8 mouse cellular contexts compared by ENCODE assay signal in genomic region chr4:56492537-56493221, GRCm38 (mm10).
A peak's percentile ranks its signal among the peaks of the same experiment; 100 is the strongest.
DNase-seq lines count a peak whose midpoint lies in the region; ATAC-seq and TF ChIP-seq lines count a peak whose summit lies in the region.

No protein-coding gene starts in this region.

- peak; percentile 33 to 81; a peak in 3 of 4 replicates for TF ChIP-seq CTCF in CH12.LX (conservative IDR thresholded peaks at IDR 0.05 in 1 of 2, IDR thresholded peaks at IDR 0.05 in 1 of 2; ENCODE audit: low read depth in 2 of 2, low read length in 2 of 2)
- peak; percentile 78; the same call in 1 of the 2 replicates for TF ChIP-seq CTCF in brain, embryonic 14.5 days (IDR thresholded peaks at IDR 0.05; ENCODE audit: borderline replicate concordance, extremely low read depth, insufficient read depth, insufficient read length)
- peak; percentile 86 for TF ChIP-seq CTCF in heart, postnatal 0 days (IDR thresholded peaks at IDR 0.05; ENCODE audit: low read depth)
- peak; percentile 52 for TF ChIP-seq CTCF in liver, embryonic 14.5 days (IDR thresholded peaks at IDR 0.05; ENCODE audit: low read depth)

- dilution Hi-C loops in CH12.LX (cut with MboI; ENCODE audit: extremely low pct_ligation_motif_present, extremely low pct_unique_long_range_greater_than_20kb, low sequenced_read_pairs), result no loop called here

- TF ChIP-seq EP300 in CH12.LX (IDR thresholded peaks at IDR 0.05; ENCODE audit: low read length), result no peak
- no peak for TF ChIP-seq EP300 in heart, postnatal 0 days (IDR thresholded peaks at IDR 0.05; ENCODE audit: low read depth)
- TF ChIP-seq EP300 in liver, embryonic 14.5 days (IDR thresholded peaks at IDR 0.05; ENCODE audit: low read depth), result no peak

- H3K27me3 ChIP-seq in CH12.LX (replicated peaks), result no peaks in the 10 kb centered on the region
- no peaks in the 10 kb centered on the region for H3K27me3 ChIP-seq in forebrain, embryonic 11.5 days (ENCODE audit: control insufficient read depth, insufficient read depth, low read length)
- H3K27me3 ChIP-seq in heart, postnatal 0 days (ENCODE audit: control insufficient read depth, insufficient read depth, low read length), result 0 out of 2 replicates have a peak, but pooled peaks cover 5% of the 10 kb centered on the region
- no peaks in the 10 kb centered on the region for H3K27me3 ChIP-seq in liver, embryonic 14.5 days (ENCODE audit: control insufficient read depth, insufficient read depth, low read length)

- no peaks in the 10 kb centered on the region for H3K9me3 ChIP-seq in CH12.LX (replicated peaks; ENCODE audit: low read length)
- no peaks in the 10 kb centered on the region for H3K9me3 ChIP-seq in forebrain, embryonic 11.5 days (ENCODE audit: control insufficient read depth, low read length)
- no peaks in the 10 kb centered on the region for H3K9me3 ChIP-seq in heart, postnatal 0 days (replicated peaks; ENCODE audit: control insufficient read depth, low read length)
- H3K9me3 ChIP-seq in liver, embryonic 14.5 days (ENCODE audit: control insufficient read depth, low read length), result no peaks in the 10 kb centered on the region

- H3K4me1 ChIP-seq in CH12.LX (ENCODE audit: control insufficient read depth in 1 of 2, insufficient read depth in 2 of 2), result 0 out of 4 replicates have a peak, but pooled peaks cover 0 to 4% of the 10 kb centered on the region in 2 experiments
- H3K4me1 ChIP-seq in forebrain, embryonic 11.5 days (replicated peaks; ENCODE audit: control insufficient read depth, insufficient read depth, low read length), result no peaks in the 10 kb centered on the region
- no peaks in the 10 kb centered on the region for H3K4me1 ChIP-seq in heart, postnatal 0 days (ENCODE audit: control insufficient read depth, insufficient read depth)
- H3K4me1 ChIP-seq in liver, embryonic 14.5 days (replicated peaks; ENCODE audit: control insufficient read depth in 2 of 2, insufficient read depth in 2 of 2, low read length in 1 of 2), result no peaks in the 10 kb centered on the region

- H3K9ac ChIP-seq in CH12.LX (ENCODE audit: insufficient read depth, low read depth), result no peak overlapping the region
- no peak overlapping the region for H3K9ac ChIP-seq in forebrain, embryonic 11.5 days (ENCODE audit: low read length)
- no peak overlapping the region for H3K9ac ChIP-seq in heart, postnatal 0 days (replicated peaks; ENCODE audit: low read depth, low read length)
- no peak overlapping the region for H3K9ac ChIP-seq in liver, embryonic 14.5 days (replicated peaks)

- peak; percentile 64 for DNase-seq in CH12.LX (ENCODE audit: extremely low read depth)
- peak; percentile 93 for DNase-seq in brain, embryonic 14.5 days (ENCODE audit: low read depth)
- DNase-seq in forebrain, embryonic 11.5 days (ENCODE audit: low spot score), result peak; percentile 69
- DNase-seq in heart, postnatal 0 days (ENCODE audit: low spot score), result peak; percentile 86
- peak; percentile 59 for DNase-seq in kidney, postnatal 10 days
- peak in 1 of 3 experiments; percentile 1 for DNase-seq in liver, embryonic 14.5 days (ENCODE audit: low read depth in 3 of 3, low spot score in 3 of 3)
- DNase-seq in ovary, adult 18-20 months (ENCODE audit: low spot score), result peak; percentile 12
- peak; percentile 37 for DNase-seq in urinary bladder, postnatal 25 days (ENCODE audit: low spot score)

- ATAC-seq in forebrain, embryonic 11.5 days (replicated peaks; ENCODE audit: low FRiP score), result peak; percentile 71
- ATAC-seq in heart, postnatal 0 days (ENCODE audit: insufficient read depth, low read depth), result peak; percentile 67; the same call in 1 of the 2 replicates
- no peak for ATAC-seq in liver, embryonic 14.5 days (ENCODE audit: insufficient read depth)

- no peaks in the 10 kb centered on the region for H3K79me2 ChIP-seq in CH12.LX (replicated peaks; ENCODE audit: control insufficient read depth, extremely low read depth, insufficient read depth, poor library complexity, severe bottlenecking)

- peak; percentile 90 for TF ChIP-seq RAD21 in CH12.LX (IDR thresholded peaks at IDR 0.05; ENCODE audit: low read depth, low read length)

- H3K27ac ChIP-seq in CH12.LX (ENCODE audit: insufficient read depth, low read depth), result no peak overlapping the region
- H3K27ac ChIP-seq in forebrain, embryonic 11.5 days (ENCODE audit: low read depth, low read length), result no peak overlapping the region
- no peak overlapping the region for H3K27ac ChIP-seq in heart, postnatal 0 days (ENCODE audit: low read depth)
- no peak overlapping the region for H3K27ac ChIP-seq in liver, embryonic 14.5 days

- 56% methylated on average over 16 of the region's 16 CpGs for WGBS in forebrain, embryonic 11.5 days
- 33% methylated on average over 16 of the region's 16 CpGs for WGBS in heart, postnatal 0 days
- WGBS in liver, embryonic 14.5 days (ENCODE audit: insufficient replicate concordance), result 46% methylated on average over 16 of the region's 16 CpGs

- in situ Hi-C loops in CH12.LX (cut with MboI; ENCODE audit: low pct_ligation_motif_present, low pct_unique_long_range_greater_than_20kb, low sequenced_read_pairs), result loop anchor here (25.0 kb wide), 1 partner anchor 980 kb away; no protein-coding TSS in a partner anchor

- TF ChIP-seq POLR2A in CH12.LX (IDR thresholded peaks at IDR 0.05; ENCODE audit: low read depth, low read length), result no peak
- TF ChIP-seq POLR2A in brain, embryonic 14.5 days (IDR thresholded peaks at IDR 0.05; ENCODE audit: borderline replicate concordance, extremely low read depth, insufficient read depth, insufficient read length, poor library complexity, severe bottlenecking), result no peak

- H3K4me3 ChIP-seq in CH12.LX (replicated peaks in 1 of 3; ENCODE audit: low read depth in 2 of 3, low read length in 2 of 3, poor library complexity in 1 of 3), result no peak overlapping the region
- no peak overlapping the region for H3K4me3 ChIP-seq in forebrain, embryonic 11.5 days (ENCODE audit: low read depth, low read length)
- no peak overlapping the region for H3K4me3 ChIP-seq in heart, postnatal 0 days (ENCODE audit: low read depth, low read length)
- no peak overlapping the region for H3K4me3 ChIP-seq in liver, embryonic 14.5 days (ENCODE audit: insufficient read depth in 1 of 2, low read depth in 2 of 2, low read length in 2 of 2)

- H3K4me2 ChIP-seq in CH12.LX (ENCODE audit: insufficient read depth, low read depth, poor library complexity, severe bottlenecking), result no peak overlapping the region
- H3K4me2 ChIP-seq in forebrain, embryonic 11.5 days (ENCODE audit: low read depth, low read length, severe bottlenecking), result no peak overlapping the region
- no peak overlapping the region for H3K4me2 ChIP-seq in heart, postnatal 0 days (ENCODE audit: low read depth, low read length)
- no peak overlapping the region for H3K4me2 ChIP-seq in liver, embryonic 14.5 days (ENCODE audit: low read depth)

- H3K36me3 ChIP-seq in CH12.LX (replicated peaks in 1 of 2; ENCODE audit: control insufficient read depth in 1 of 2, insufficient read depth in 1 of 2, low read length in 1 of 2), result no peaks in the 10 kb centered on the region
- no peaks in the 10 kb centered on the region for H3K36me3 ChIP-seq in forebrain, embryonic 11.5 days (ENCODE audit: control insufficient read depth, insufficient read depth, low read length)
- H3K36me3 ChIP-seq in heart, postnatal 0 days (replicated peaks; ENCODE audit: control insufficient read depth, insufficient read depth, low read length), result no peaks in the 10 kb centered on the region
- no peaks in the 10 kb centered on the region for H3K36me3 ChIP-seq in liver, embryonic 14.5 days (replicated peaks; ENCODE audit: control insufficient read depth, insufficient read depth, low read depth)

TF ChIP-seq in CH12.LX, 34 proteins besides CTCF, POLR2A, EP300 and RAD21:
- TF ChIP-seq JUND (conservative IDR thresholded peaks at IDR 0.05; ENCODE audit: low read depth, low read length), result no peak
- peak; percentile 72 for TF ChIP-seq ZC3H11A (IDR thresholded peaks at IDR 0.05; ENCODE audit: low read depth, low read length)
- no peak for TF ChIP-seq UBTF (IDR thresholded peaks at IDR 0.05; ENCODE audit: low read depth, low read length)
- no peak for TF ChIP-seq ZKSCAN1 (IDR thresholded peaks at IDR 0.05; ENCODE audit: borderline replicate concordance, low read depth, low read length)
- peak; percentile 82 for TF ChIP-seq SMC3 (IDR thresholded peaks at IDR 0.05; ENCODE audit: low read depth, low read length)
TF ChIP-seq in CH12.LX: peak in this region for 2.
